Mouse (Mus musculus): ENCODE measurements around the gene Krt5.

DNA sequence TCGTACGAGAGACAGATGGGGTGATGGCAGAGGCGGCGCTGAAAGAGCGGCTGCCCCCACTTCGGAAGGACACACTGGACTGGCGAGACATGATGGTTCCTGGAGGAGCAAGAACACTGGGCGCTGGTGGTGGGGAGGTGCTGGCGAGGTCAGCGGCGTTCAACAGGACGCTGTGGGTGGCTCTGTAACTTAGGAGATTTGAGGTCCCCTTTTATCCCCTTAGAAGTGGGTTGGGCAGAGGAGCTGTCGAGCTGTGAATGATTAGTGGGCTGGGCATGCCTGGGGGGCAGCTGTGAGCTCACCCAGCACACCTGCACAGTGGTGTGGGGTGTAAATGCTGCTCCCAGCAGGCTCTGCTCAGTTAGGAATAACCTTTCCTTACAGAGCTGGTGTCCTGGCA lies at the start of gene Krt5:
- TF ChIP-seq POLR2A (IDR thresholded peaks at IDR 0.05; ENCODE audit: insufficient read length, low read depth) (no peak), MAX (IDR thresholded peaks at IDR 0.05; ENCODE audit: low read depth) (no peak), TCF3 (IDR thresholded peaks at IDR 0.05; ENCODE audit: insufficient read length, low read depth) (no peak)

Data from myocyte (in vitro differentiated cells).